Mouse (Mus musculus) forebrain, postnatal 0 days (tissue): Measurements from ENCODE around the gene Dlx5. TPM values are rescaled to one million over a fixed set of nuclear protein-coding genes. Genes with fewer than 3 reads are reported as not detected.
A peak's percentile ranks its signal among the peaks of the same experiment; 100 is the strongest.

Source experiments
- ATAC-seq: fragments of 200-750 bp; cut with Nextera tagmentation; 2 replicates; pipeline ENCODE4 v1.8.0; 2017; ENCODE audit warnings: mild to moderate bottlenecking, moderate library complexity
- DNase-seq: peaks from one replicate; pipeline ENCODE4 v3.0.0-alpha.2; 2015
- H3K27ac ChIP-seq: fragments of 300-500 bp; sonication (generic); 2 replicates; pipeline ENCODE4 v1.5.1; 2014; ENCODE audit warnings: low read depth, mild to moderate bottlenecking, antibody characterized with exemption, low read length, moderate library complexity, mixed read lengths
- H3K27me3 ChIP-seq: fragments of 300-500 bp; sonication (generic); 2 replicates; pipeline ENCODE4 v1.6.1; 2014; ENCODE audit warnings: mild to moderate bottlenecking, low read length, mixed read lengths; ENCODE audit not compliant: insufficient read depth
- H3K36me3 ChIP-seq: fragments of 300-500 bp; sonication (generic); 2 replicates; pipeline ENCODE4 v1.6.1; 2014; ENCODE audit warnings: mild to moderate bottlenecking, moderate library complexity; ENCODE audit not compliant: insufficient read depth
- H3K4me1 ChIP-seq: fragments of 300-500 bp; sonication (generic); 2 replicates; pipeline ENCODE4 v1.6.1; 2014; ENCODE audit warnings: antibody characterized with exemption; ENCODE audit not compliant: insufficient read depth
- H3K4me2 ChIP-seq: fragments of 300-500 bp; sonication (generic); 2 replicates; pipeline ENCODE4 v1.6.1; 2014; ENCODE audit warnings: low read depth, mild to moderate bottlenecking, moderate library complexity
- H3K4me3 ChIP-seq: fragments of 300-500 bp; sonication (generic); 2 replicates; pipeline ENCODE4 v1.5.1; 2014; ENCODE audit warnings: low read depth, low read length, mixed read lengths
- H3K9ac ChIP-seq: fragments of 300-500 bp; sonication (generic); 2 replicates; pipeline ENCODE4 v1.6.1; 2014; ENCODE audit warnings: mild to moderate bottlenecking
- H3K9me3 ChIP-seq: fragments of 300-500 bp; sonication (generic); 2 replicates; pipeline ENCODE4 v1.6.1; 2016; ENCODE audit warnings: low read length
- CTCF ChIP-seq: sonication (generic); IDR thresholded peaks from 2 replicates; pipeline ENCODE4 v1.5.1; 2016; ENCODE audit warnings: antibody characterized with exemption, control low read depth, low read depth
- WGBS: fragments of 180-500 bp; shearing (Covaris S2); extraction: QIAGEN DNeasy Blood & Tissue Kit; methylation state at CpG from one replicate; pipeline ENCODE4 v1.1.7; 2014; 5-methylcytosine and 5-hydroxymethylcytosine counted together
- polyA plus RNA-seq: library from polyadenylated mRNA; unstranded; fragments of >200 nt; fragmentation: Nextera tagmentation; extraction: Ambion mirVana; gene quantifications from 2 replicates; pipeline ENCODE4 v1.2.1, GENCODE M21; 2015
- total RNA-seq: library from RNA; depleted of rRNA; stranded (reverse); fragments of >200 nt; gene quantifications from 2 replicates; pipeline ENCODE4 v1.2.3, GENCODE M21; 2014

The Dlx5 gene
- total and polyA plus RNA-seq, 2 experiments from 2014 or later = 12.9 to 51.3 TPM

DNA sequence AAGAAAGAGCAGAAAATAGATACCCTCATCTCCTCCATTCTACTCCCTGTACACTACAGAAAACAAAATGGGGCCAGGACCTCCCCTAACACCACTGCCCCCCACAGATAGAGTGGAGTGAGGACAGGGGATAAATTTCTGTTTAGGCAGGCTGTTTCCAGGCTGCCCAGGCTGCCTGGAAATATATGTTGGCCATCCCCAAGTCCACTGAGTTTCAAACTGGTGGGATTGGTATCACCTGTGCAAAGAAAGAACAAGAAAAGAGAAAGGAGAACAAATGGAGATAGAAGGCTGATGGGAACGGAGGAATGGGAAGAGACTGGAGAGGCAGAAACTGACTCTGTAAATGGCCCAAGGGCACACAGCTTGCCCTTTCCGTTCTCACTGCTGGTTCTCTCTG lies 5.7 kb downstream of the Dlx5 start:
- Histone ChIP-seq H3K4me3 (peak overlapping the region; percentile 57), H3K27me3 (peaks cover 39% of the 10 kb centered on the region), H3K4me1 (no peaks in the 10 kb centered on the region), H3K4me2 (peak overlapping the region; percentile 61), H3K9me3 (no peaks in the 10 kb centered on the region), H3K9ac (peak overlapping the region; percentile 53), H3K27ac (peak overlapping the region; percentile 94), H3K36me3 (no peaks in the 10 kb centered on the region)
- TF ChIP-seq CTCF = no peak
- ATAC-seq = no peak
- DNase-seq = no peak
- WGBS = 10% methylated on average over 2 of the region's 2 CpGs

DNA sequence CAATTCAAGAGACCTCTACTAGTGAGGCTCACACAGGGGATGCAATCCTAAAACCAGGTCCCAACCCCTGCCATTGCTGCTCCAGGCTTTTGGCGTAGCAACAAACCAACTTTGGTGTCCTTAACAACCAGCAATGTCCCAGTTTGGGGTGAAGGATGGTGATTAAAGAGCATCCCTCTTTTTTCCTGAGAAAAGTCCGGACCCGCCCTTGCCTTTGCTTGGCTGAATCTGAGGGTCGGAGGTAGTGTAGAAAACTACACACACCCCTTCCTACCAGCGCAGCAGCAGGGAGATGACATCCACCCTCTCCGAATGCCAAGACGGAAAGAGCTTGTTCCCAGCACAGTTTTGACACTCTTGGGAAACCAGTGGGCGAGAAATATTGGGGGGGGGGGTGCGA lies 6.2 kb downstream of the Dlx5 start:
- WGBS = 4% methylated on average over 9 of the region's 9 CpGs
- Histone ChIP-seq H3K9me3 (no peaks in the 10 kb centered on the region), H3K4me3 (peak overlapping the region; percentile 57), H3K27me3 (peaks cover 37% of the 10 kb centered on the region), H3K4me2 (peak overlapping the region; percentile 61), H3K36me3 (no peaks in the 10 kb centered on the region), H3K27ac (peak overlapping the region; percentile 94), H3K4me1 (no peaks in the 10 kb centered on the region), H3K9ac (peak overlapping the region; percentile 53)
- peak; percentile 45 for DNase-seq
- TF ChIP-seq CTCF = no peak
- ATAC-seq = no peak

DNA sequence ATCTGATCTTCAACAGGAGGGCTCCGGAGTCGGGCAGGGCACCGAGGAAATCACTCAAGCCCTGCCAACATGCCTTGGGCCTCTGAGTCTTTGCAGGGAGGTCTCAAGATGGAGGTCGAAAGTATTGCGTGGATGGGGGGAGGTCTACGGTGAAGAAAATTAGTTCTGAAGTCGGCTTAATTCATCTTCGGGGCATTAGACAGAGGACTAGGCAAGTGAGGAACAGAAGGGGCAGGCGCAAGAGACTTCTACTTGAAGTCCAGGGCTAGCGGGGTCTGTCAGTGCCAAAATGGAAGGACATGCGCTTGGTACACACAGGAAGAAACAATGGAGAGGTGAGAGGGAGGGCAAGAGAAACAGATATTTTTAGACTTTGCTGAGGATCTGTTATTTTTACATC lies 6.7 kb downstream of the Dlx5 start:
- H3K27ac ChIP-seq = peak overlapping the region; percentile 94
- peak overlapping the region; percentile 61 for H3K4me2 ChIP-seq
- H3K9me3 ChIP-seq = no peaks in the 10 kb centered on the region
- peaks cover 41% of the 10 kb centered on the region for H3K27me3 ChIP-seq
- TF ChIP-seq CTCF = no peak
- WGBS = 2% methylated on average over 11 of the region's 11 CpGs
- H3K9ac ChIP-seq = peak overlapping the region; percentile 53
- no peaks in the 10 kb centered on the region for H3K4me1 ChIP-seq
- DNase-seq (peak; percentile 56), ATAC-seq (no peak)
- H3K4me3 ChIP-seq = peak overlapping the region; percentile 57; the same call in 1 of the 2 replicates
- H3K36me3 ChIP-seq = no peaks in the 10 kb centered on the region

DNA sequence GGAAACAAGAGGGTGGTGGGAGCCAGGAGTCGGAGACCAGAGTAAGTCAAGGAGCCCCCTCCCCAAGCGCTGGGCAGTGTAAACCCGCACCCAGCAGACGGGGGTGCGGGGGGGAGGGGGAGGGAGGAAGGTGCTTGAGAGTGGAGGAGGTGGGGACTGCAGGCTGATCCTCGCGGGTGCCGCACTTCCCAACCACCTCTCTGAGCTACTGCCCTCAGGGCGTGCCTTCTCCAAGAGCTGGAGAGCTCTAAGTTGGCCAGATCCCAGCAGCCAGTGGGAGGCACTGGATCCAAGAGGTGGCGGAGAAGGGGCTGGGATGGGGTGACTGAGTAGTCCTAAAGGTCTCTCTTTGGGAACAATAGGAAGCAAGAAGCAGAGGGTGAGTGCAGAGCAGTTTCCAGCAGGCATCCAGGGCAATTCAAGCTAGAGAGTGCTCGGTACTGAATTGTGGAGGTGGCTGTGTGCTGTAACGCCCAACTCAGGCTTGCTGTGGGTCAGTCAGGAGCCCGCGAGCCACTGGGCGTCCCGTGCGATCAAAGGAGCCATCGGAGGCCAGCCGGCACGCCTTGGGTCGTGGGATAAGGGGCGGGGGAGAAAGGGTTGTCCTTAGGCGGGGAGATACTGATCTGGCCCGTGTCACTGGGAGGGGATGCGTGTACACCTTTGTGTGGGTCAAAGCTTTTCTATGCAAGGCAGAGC lies 7.7 kb downstream of the Dlx5 start:
- Histone ChIP-seq H3K4me2 (peak overlapping the region; percentile 61), H3K4me3 (peak overlapping the region; percentile 57), H3K27me3 (peaks cover 46% of the 10 kb centered on the region), H3K9me3 (no peaks in the 10 kb centered on the region), H3K4me1 (no peaks in the 10 kb centered on the region), H3K36me3 (no peaks in the 10 kb centered on the region), H3K27ac (peak overlapping the region; percentile 94), H3K9ac (peak overlapping the region; percentile 53)
- ATAC-seq (peak; percentile 32), DNase-seq (peak; percentile 71)
- WGBS = 4% methylated on average over 25 of the region's 25 CpGs
- TF ChIP-seq CTCF = no peak

DNA sequence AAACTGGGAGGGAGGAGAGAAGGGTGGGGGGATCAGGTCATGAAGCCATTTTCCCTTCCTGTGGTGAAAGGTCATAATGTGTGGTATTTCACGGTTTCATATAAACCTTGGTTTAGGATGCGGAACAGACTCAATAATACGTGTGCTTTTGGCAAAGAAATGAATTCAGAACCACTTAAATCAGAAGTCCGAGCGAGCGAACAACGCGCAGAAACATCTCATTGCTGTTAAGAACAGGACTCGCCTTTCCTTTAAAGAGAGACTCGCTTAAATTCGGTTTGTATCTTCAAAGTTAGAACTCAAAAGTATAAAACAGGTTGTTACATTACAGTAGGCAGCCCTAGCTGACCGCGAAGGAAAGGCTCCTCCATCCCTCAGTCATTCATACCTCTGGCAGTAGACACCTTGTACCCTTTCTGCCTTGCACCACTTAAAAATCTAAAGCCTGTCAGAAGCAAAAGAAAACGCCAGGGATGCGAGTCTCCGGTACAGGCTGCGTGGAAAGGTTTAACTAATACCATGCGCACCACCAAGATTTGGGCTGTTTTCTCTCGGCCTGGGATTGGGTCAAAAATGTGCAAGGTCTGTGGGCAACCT lies 8.3 kb downstream of the Dlx5 start:
- Histone ChIP-seq H3K4me1 (no peaks in the 10 kb centered on the region), H3K27me3 (peaks cover 43% of the 10 kb centered on the region), H3K4me3 (peak overlapping the region; percentile 57), H3K4me2 (peak overlapping the region; percentile 61), H3K36me3 (no peaks in the 10 kb centered on the region), H3K9ac (peak overlapping the region; percentile 53), H3K9me3 (no peaks in the 10 kb centered on the region), H3K27ac (peak overlapping the region; percentile 94)
- DNase-seq = peak; percentile 61
- WGBS = 3% methylated on average over 19 of the region's 19 CpGs
- no peak for TF ChIP-seq CTCF
- no peak for ATAC-seq

DNA sequence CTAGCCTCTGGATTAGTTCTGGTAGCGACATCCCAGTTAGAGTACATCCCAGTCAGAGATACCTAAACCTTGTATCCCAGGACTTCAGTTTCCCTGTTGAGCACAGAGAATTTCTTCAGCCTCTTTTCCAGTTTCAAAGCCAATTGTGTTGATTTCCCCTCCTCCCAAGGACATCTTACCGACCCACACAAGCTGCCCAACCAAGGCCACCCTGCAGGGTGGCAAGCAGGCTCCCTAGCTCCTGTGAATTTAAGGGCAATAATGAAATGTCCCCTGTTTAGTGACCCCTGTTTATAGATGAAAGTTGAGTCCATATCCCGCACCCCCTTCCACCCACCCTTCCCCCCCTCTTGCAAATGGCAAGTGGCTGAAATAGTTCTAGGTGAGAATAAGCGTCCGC lies 9.0 kb downstream of the Dlx5 start:
- no peak overlapping the region for H3K4me3 ChIP-seq

DNA sequence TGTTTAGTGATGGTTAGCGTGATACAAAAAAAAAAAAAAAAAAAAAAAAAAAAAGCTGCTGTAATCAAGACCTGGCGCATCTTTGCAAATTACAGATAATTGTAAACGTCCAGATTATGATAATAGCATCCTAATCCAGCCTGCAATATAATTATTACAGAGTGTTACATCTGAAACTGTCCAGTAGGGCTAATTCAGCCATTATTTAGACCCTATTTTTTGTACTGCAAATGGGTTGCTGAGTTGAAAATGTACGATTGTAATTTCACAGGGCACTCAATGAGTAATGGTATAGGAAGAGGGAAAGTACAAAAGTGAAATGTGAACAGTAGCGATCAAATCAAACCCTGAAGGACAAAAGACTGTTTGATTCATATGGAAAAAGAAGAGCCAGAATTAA lies 10.2 kb downstream of the Dlx5 start:
- ATAC-seq (no peak), DNase-seq (peak; percentile 57)
- Histone ChIP-seq H3K27me3 (peaks cover 42% of the 10 kb centered on the region), H3K27ac (peak overlapping the region; percentile 94), H3K4me1 (no peaks in the 10 kb centered on the region), H3K9ac (peak overlapping the region; percentile 37), H3K9me3 (no peaks in the 10 kb centered on the region), H3K4me3 (peak overlapping the region; percentile 31), H3K36me3 (no peaks in the 10 kb centered on the region), H3K4me2 (peak overlapping the region; percentile 61)
- WGBS = 4% methylated on average over 5 of the region's 5 CpGs
- TF ChIP-seq CTCF = no peak

More for the DNA sequence above, 9.0 kb downstream of the Dlx5 start:
- no peak for TF ChIP-seq CTCF
- no peaks in the 10 kb centered on the region for H3K36me3 ChIP-seq
- H3K4me2 ChIP-seq = peak overlapping the region; percentile 61
- WGBS = 3% methylated on average over 5 of the region's 5 CpGs
- H3K9ac ChIP-seq = peak overlapping the region; percentile 18; the same call in 1 of the 2 replicates
- peaks cover 39% of the 10 kb centered on the region for H3K27me3 ChIP-seq
- no peaks in the 10 kb centered on the region for H3K9me3 ChIP-seq
- H3K4me1 ChIP-seq = no peaks in the 10 kb centered on the region
- H3K27ac ChIP-seq = peak overlapping the region; percentile 94
- DNase-seq (peak; percentile 46), ATAC-seq (no peak)
